Mouse (Mus musculus) thymus, postnatal 10 days (tissue): Measurements from ENCODE around the gene 1700047I17Rik2.
"Not testable (repeated sequence)": the region's sequence is repeated elsewhere in the genome, so short reads cannot be mapped to it uniquely, and the experiment has no call there.

Experiments used
- DNase-seq, 2 experiments: peaks; one replicate each; pipeline ENCODE4 v3.0.0; 2021; ENCODE audit warnings: low spot score in 2 of 2

Gene 1700047I17Rik2

DNA sequence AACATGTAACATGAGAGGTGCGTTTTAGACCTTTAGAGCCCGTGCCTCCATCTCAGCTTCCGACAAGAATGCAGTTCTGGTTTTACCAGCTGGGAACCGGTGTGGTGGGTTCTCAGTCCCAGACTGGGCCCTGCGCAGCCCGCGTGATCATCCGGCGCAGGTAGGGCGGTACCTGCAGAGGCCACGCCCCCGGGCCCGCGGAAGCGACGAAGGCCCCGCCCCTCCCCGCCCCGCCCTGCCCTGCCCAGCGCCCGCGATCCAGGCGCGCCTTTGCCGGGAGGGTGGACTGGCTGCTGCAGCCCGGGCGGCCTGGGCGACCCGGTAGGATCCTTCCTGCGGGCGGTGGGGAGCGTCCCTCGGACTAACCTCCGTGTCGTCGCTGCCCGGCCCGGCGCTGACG, at the start of gene 1700047I17Rik2:
TSS of gene 1700047I17Rik2 (plus strand) at position 287 of the 400 bp plus-strand sequence.
- not testable (repeated sequence) for DNase-seq

- not testable (repeated sequence) for DNase-seq
Measured at GRCm38 (mm10) chr12:55154559-55155448, 44.6 kb upstream of the 1700047I17Rik2 start, which contains the start of gene Srp54b. Gene Srp54b (plus strand): TSS chr12:55155104.

DNA sequence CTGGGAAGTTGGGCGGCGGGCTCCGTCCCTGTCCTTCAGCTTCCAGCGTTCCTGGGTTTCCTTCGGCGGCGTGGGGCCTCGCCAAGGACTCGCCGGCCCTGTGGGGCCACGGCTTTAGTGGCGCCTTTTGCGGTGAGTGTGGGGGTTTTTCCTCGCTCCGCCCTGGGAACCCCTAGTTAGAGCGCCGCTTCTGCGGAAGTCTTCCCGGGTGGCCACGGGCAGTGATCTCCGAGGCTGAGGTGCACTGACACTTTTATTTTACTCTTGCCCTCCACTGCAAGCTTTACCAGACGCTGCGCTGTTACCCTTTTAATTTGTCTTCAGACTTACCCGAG, 44.0 kb upstream of the 1700047I17Rik2 start:
- not testable (repeated sequence) for DNase-seq

DNA sequence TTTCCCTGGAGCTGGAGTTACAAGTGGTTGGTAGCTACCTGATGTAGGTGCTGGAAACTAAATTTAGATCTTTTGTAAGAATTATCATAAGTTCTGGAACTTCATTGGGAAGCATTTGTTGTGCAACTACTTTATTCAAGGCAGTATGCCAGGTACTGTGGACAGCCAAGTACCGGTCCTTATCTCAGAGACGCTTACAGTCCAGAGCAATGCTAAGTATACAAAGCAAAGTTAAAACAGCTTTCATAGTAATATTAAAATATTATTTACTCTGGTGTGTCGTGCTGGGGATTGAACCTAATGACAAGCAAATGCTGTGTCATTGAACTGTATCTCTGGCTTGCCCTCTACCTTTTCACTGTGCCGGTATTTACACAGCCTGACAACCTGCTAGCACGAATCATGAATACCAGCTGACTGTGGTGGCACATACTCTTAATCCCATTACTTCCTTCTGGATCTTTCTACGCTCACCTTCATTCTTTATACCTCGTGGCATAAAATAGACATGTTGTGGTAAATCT, 32.3 kb upstream of the 1700047I17Rik2 start:
- not testable (repeated sequence) for DNase-seq

DNA sequence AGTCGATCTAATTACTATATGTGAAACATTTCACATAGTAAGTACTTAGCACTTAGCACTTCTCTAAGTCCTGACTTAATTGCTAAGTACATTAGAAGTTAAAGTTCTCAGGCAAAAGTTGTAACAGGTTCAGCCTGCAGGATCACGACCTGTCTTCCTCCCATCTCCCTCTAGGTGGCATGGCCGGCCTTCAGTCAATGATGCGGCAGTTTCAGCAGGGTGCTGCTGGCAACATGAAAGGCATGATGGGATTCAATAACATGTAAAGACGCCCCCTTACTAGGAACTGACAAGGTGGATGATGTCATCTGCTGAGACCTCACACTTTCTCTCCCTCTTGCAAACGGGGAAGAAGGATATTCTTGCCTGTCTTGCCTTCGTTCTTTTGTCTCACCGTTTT, 11.7 kb upstream of the 1700047I17Rik2 start:
- DNase-seq = not testable (repeated sequence)

GRCm38 (mm10) chr12:55189127-55189526, 10.3 kb upstream of the 1700047I17Rik2 start:
- DNase-seq = not testable (repeated sequence)

DNA sequence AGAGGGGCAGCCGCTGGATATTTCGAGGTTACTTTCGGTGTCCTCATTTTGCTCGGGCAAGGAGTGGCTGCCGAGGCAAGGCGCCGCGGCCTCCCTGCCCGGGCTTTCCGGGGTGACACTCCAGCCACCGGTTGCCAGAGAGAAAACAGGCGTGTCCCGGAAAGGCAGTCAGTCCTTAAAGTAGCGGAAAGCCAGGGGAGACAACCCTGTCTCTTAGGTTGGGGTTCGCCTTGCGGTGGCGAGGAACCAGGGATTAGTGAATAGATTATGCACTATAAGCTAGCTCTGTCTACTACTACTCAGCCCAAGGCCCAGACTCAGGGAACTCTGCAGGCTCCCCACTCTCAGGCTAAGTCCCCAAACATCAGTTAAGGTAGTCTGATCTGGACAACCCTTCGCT, 407 bp downstream of the 1700047I17Rik2 start:
- not testable (repeated sequence) for DNase-seq

DNA sequence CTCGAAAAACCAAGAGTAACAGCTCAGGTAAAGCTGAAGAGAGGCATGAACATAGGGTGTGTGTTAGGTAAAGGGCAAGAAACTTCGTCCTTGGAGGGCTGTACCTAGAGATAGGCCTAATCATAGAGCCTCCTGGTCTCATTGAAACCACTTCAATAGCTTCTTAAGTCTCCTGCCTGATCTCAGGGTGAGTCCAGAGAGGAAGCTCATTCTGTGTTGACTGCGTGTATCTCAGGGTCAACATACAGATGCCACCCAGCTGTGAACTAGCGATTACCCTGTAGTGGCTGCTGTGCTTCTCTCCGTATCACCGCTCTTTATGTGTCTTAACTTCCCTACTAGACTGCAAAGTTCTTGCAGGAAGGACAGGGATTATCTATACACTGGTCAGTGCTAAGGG, 13.6 kb downstream of the 1700047I17Rik2 start:
- not testable (repeated sequence) for DNase-seq

DNA sequence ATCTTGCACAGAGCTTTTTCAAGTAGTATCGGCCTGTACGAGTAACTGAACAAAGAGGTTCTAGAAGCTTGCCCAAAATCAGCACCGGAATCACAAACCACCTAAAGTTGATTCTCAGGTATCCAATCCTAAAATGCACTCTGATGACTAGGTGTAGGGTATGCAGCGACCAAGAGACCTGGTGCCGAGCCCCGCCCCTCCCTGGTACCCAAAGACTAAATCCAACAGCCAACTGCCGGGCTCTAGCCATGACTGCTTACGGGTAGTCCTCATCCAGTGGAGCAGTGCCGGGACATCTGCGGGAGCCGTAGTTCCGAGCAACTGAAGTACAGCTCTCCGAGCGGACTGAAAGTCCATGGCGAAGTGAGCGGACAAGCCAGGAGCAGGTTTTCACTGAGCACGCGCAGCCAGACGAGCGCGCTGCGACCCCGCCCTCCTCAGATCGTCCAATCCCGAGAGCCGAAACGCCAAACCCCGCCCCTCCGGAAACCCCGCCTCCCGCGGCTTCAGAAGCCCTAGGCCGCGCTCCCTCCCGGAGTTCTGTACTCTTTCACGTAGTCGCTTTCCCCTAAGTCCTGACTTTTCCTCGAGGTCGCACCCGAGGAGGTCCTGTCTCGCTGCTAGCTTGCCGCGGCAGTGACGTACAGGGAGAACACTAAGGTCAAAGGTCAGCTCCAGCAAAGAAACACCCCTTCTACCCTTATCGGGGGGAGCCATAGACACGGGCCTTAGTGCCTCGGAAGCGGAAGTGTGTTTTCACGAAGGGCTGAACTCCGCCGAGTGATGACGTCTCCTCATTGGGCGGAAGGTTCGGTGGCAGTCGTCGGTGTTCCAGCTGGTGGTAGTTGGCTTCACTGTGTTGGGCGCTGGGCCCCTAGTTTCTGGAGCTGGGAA, 30.5 kb downstream of the 1700047I17Rik2 start, which contains the start of gene Srp54c:
TSS of gene Srp54c (plus strand) at position 543 of the 894 bp plus-strand sequence.
- DNase-seq = not testable (repeated sequence)

GRCm38 (mm10) chr12:55230520-55230861, 31.1 kb downstream of the 1700047I17Rik2 start:
- peak; percentile 7 to 9 for DNase-seq

DNA sequence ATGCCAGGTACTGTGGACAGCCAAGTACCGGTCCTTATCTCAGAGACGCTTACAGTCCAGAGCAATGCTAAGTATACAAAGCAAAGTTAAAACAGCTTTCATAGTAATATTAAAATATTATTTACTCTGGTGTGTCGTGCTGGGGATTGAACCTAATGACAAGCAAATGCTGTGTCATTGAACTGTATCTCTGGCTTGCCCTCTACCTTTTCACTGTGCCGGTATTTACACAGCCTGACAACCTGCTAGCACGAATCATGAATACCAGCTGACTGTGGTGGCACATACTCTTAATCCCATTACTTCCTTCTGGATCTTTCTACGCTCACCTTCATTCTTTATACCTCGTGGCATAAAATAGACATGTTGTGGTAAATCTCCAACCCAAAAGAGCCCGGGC, 42.9 kb downstream of the 1700047I17Rik2 start:
- not testable (repeated sequence) for DNase-seq

DNA sequence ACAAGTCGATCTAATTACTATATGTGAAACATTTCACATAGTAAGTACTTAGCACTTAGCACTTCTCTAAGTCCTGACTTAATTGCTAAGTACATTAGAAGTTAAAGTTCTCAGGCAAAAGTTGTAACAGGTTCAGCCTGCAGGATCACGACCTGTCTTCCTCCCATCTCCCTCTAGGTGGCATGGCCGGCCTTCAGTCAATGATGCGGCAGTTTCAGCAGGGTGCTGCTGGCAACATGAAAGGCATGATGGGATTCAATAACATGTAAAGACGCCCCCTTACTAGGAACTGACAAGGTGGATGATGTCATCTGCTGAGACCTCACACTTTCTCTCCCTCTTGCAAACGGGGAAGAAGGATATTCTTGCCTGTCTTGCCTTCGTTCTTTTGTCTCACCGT, 62.6 kb downstream of the 1700047I17Rik2 start:
- not testable (repeated sequence) for DNase-seq

- not testable (repeated sequence) for DNase-seq
Measured at GRCm38 (mm10) chr12:55263385-55263784, 64.0 kb downstream of the 1700047I17Rik2 start.
